ENCODE assay signal across 8 mouse cellular contexts in the genomic region with DNA sequence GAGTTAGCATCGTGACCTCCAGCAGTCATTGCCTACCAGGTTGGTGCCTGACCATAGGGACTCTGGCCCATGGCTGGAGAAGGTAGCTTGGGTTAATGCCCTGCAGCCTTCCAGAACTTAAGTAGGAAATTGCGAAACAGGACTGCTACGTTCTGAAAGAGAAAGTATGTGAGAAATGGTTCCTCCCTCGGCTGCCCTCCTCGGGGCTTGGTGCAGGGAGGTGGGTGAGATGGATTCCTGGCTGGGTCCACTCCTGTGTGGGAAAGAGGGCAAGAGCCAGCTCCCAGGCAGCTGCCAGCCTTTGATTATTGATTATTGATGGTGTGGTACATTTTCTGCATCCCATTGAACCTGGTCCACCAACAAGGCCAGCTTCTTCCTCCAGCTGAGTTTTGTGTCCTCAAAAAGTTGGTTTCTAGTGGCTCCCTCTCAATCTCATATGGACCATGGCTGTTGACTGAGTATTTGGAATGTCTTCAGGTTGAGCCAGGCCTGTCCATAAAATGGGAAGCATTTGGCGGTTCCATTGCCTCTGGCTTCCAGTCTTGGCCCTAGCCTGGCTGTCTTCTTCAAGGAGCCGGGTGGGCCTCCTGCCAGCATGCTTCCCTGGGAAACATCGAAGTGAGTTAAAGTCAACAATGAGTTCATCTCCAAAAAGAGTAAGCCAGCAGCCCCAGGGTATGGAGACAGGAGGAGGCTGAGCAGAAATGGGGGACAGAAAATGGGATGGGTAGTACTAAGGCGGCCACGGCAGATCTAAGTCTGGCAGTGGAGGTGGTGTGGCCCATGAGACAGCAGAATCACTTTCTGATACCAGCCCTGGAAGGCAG. TPM values are rescaled to one million over a fixed set of nuclear protein-coding genes. Genes with fewer than 3 reads are reported as not detected.
DNase-seq lines count a peak whose midpoint lies in the region; ATAC-seq lines count a peak whose summit lies in the region.

A gene (plus strand): TSS at position 780 of the 830 bp plus-strand sequence.

- peaks cover 17% of the 10 kb centered on the region for H3K27me3 ChIP-seq in hindbrain, embryonic 13.5 days
- H3K27me3 ChIP-seq in liver, embryonic 15.5 days, result peaks cover 33% of the 10 kb centered on the region
- H3K27me3 ChIP-seq in neural tube, embryonic 13.5 days, result peaks cover 4% of the 10 kb centered on the region

- no peak within 1 kb of the TSS for H3K4me3 ChIP-seq in hindbrain, embryonic 13.5 days
- H3K4me3 ChIP-seq in liver, embryonic 15.5 days (replicated peaks), result no peak within 1 kb of the TSS
- no peak within 1 kb of the TSS for H3K4me3 ChIP-seq in neural tube, embryonic 13.5 days

- WGBS in hindbrain, embryonic 13.5 days, result 88% methylated on average over 10 of the region's 10 CpGs
- WGBS in liver, embryonic 15.5 days (ENCODE audit: insufficient replicate concordance), result 53% methylated on average over 10 of the region's 10 CpGs
- WGBS in neural tube, embryonic 13.5 days, result 88% methylated on average over 10 of the region's 10 CpGs

- no peaks in the 10 kb centered on the region for H3K36me3 ChIP-seq in hindbrain, embryonic 13.5 days
- H3K36me3 ChIP-seq in liver, embryonic 15.5 days (replicated peaks), result no peaks in the 10 kb centered on the region
- no peaks in the 10 kb centered on the region for H3K36me3 ChIP-seq in neural tube, embryonic 13.5 days

- no peak within 1 kb of the TSS for H3K9ac ChIP-seq in hindbrain, embryonic 13.5 days
- H3K9ac ChIP-seq in liver, embryonic 15.5 days, result no peak within 1 kb of the TSS
- no peak within 1 kb of the TSS for H3K9ac ChIP-seq in neural tube, embryonic 13.5 days

- no peak for ATAC-seq in hindbrain, embryonic 13.5 days (ENCODE audit: low FRiP score)
- ATAC-seq in liver, embryonic 15.5 days (ENCODE audit: insufficient read depth), result no peak
- ATAC-seq in neural tube, embryonic 13.5 days (ENCODE audit: low read depth), result no peak

- H3K4me1 ChIP-seq in hindbrain, embryonic 13.5 days (replicated peaks), result no peaks in the 10 kb centered on the region
- H3K4me1 ChIP-seq in liver, embryonic 15.5 days (replicated peaks), result no peaks in the 10 kb centered on the region
- H3K4me1 ChIP-seq in neural tube, embryonic 13.5 days (replicated peaks), result no peaks in the 10 kb centered on the region

- DNase-seq in frontal cortex, adult 2 months (ENCODE audit: extremely low spot score in 1 of 2, low spot score in 1 of 2), result no peak
- no peak for DNase-seq in frontal cortex, postnatal 10 days (ENCODE audit: low spot score in 2 of 2)
- no peak for DNase-seq in adrenal gland, postnatal 14 days
- peak in 1 of 2 experiments; percentile 28 for DNase-seq in gastrocnemius, adult 8-10 months (ENCODE audit: low spot score in 2 of 2)
- no peak for DNase-seq in kidney, adult 9 months

- no peak within 1 kb of the TSS for H3K4me2 ChIP-seq in hindbrain, embryonic 13.5 days
- no peak within 1 kb of the TSS; the same call in 1 of the 2 replicates for H3K4me2 ChIP-seq in liver, embryonic 15.5 days
- no peak within 1 kb of the TSS for H3K4me2 ChIP-seq in neural tube, embryonic 13.5 days

- H3K27ac ChIP-seq in hindbrain, embryonic 13.5 days, result no peak within 1 kb of the TSS
- no peak within 1 kb of the TSS for H3K27ac ChIP-seq in liver, embryonic 15.5 days (replicated peaks)
- no peak within 1 kb of the TSS for H3K27ac ChIP-seq in neural tube, embryonic 13.5 days (replicated peaks)

- no peaks in the 10 kb centered on the region for H3K9me3 ChIP-seq in hindbrain, embryonic 13.5 days
- no peaks in the 10 kb centered on the region for H3K9me3 ChIP-seq in liver, embryonic 15.5 days (replicated peaks)
- no peaks in the 10 kb centered on the region for H3K9me3 ChIP-seq in neural tube, embryonic 13.5 days

RNA-seq across cellular contexts. Expression of the gene that starts here (rescaled TPM):
- 115 and 127 TPM in 2 replicates for polyA plus RNA-seq in frontal cortex, adult 2 months (2012; rRNA removed)
- 53.7 and 64.9 TPM in 2 replicates for total RNA-seq in adrenal gland, postnatal 14 days (2021)
- total RNA-seq in gastrocnemius, adult 8-10 months (2022), result 10 to 100 TPM; 22.2 to 32.7 (median 27.4) TPM
- 90.6 and 95.9 TPM in 2 replicates for polyA plus RNA-seq in hindbrain, embryonic 13.5 days (2015; fragmentation: Nextera tagmentation; extraction: Ambion mirVana)
- polyA plus RNA-seq in liver, embryonic 15.5 days (2015; fragmentation: Nextera tagmentation; extraction: Ambion mirVana), result 31.8 and 33.6 TPM in 2 replicates
- 91.6 and 94.2 TPM in 2 replicates for polyA plus RNA-seq in neural tube, embryonic 13.5 days (2015; fragmentation: Nextera tagmentation; extraction: Ambion mirVana)
